Mouse (Mus musculus) heart, postnatal 36 days (tissue): ENCODE results near the gene Hnrnpul2. TPM values are rescaled to one million over a fixed set of nuclear protein-coding genes. Genes with fewer than 3 reads are reported as not detected.
"Not testable (repeated sequence)": the region's sequence is repeated elsewhere in the genome, so short reads cannot be mapped to it uniquely, and the experiment has no call there.

ENCODE experiments used
- DNase-seq, 2 experiments: peaks; one replicate each; pipeline ENCODE4 v3.0.0; 2021 to 2022
- intact Hi-C: fragments of 180-260 bp; cut with DNase I; formaldehyde crosslinking; loops from one replicate; pipeline ENCODE4 v1.15.1; 2025
- total RNA-seq, 2 experiments: library from RNA; stranded (reverse); gene quantifications; 2 replicates each; pipeline ENCODE4 v1.2.3; 2021

Gene Hnrnpul2
- total RNA-seq, 2 experiments from 2014 or later: 44.6 to 49.8 TPM

- intact Hi-C loops: loop anchor here (1.0 kb wide), 1 partner anchor 266 kb away; no protein-coding TSS in a partner anchor
- peak; percentile 76 to 83 for DNase-seq
Measured at GRCm38 (mm10) chr19:8844371-8845129, 24.7 kb downstream of the Hnrnpul2 start.

GRCm38 (mm10) chr19:8848356-8848755 is 28.5 kb downstream of the Hnrnpul2 start:
- intact Hi-C loops: no loop called here
- DNase-seq: no peak

- DNase-seq: no peak
- intact Hi-C loops: no loop called here
Measured at GRCm38 (mm10) chr19:8850402-8850901, 30.6 kb downstream of the Hnrnpul2 start, which contains the start of gene Lrrn4cl. TSS of gene Lrrn4cl (plus strand) at chr19:8850768.

GRCm38 (mm10) chr19:8851639-8852038 is 31.8 kb downstream of the Hnrnpul2 start:
- intact Hi-C loops: no loop called here
- DNase-seq: no peak

GRCm38 (mm10) chr19:8852236-8852928 is 32.6 kb downstream of the Hnrnpul2 start:
- intact Hi-C loops: no loop called here
- DNase-seq: peak in 1 of 2 experiments; percentile 39

- intact Hi-C loops: no loop called here
- DNase-seq: no peak
Measured at GRCm38 (mm10) chr19:8853117-8853516, 33.3 kb downstream of the Hnrnpul2 start.

- intact Hi-C loops: loop anchor here (2.0 kb wide), 1 partner anchor 253 kb away; no protein-coding TSS in a partner anchor
- DNase-seq: peak in 1 of 2 experiments; percentile 49
Measured at GRCm38 (mm10) chr19:8857689-8858088, 37.9 kb downstream of the Hnrnpul2 start.

GRCm38 (mm10) chr19:8859018-8859417 is 39.2 kb downstream of the Hnrnpul2 start:
- no peak for DNase-seq
- intact Hi-C loops: loop anchor here (2.0 kb wide), 1 partner anchor 252 kb away; no protein-coding TSS in a partner anchor

- intact Hi-C loops: no loop called here
- DNase-seq: no peak
Measured at GRCm38 (mm10) chr19:8864265-8864664, 44.5 kb downstream of the Hnrnpul2 start.

- DNase-seq, intact Hi-C loops: not testable (repeated sequence)
Measured at GRCm38 (mm10) chr19:8870381-8870780, 50.6 kb downstream of the Hnrnpul2 start.

GRCm38 (mm10) chr19:8870838-8871237 is 51.0 kb downstream of the Hnrnpul2 start:
- intact Hi-C loops: no loop called here
- DNase-seq: peak in 1 of 2 experiments; percentile 16

GRCm38 (mm10) chr19:8871267-8872186 is 51.7 kb downstream of the Hnrnpul2 start, which contains the start of gene Ubxn1:
TSS of gene Ubxn1 (plus strand) at chr19:8871496.
- intact Hi-C loops: no loop called here
- DNase-seq: peak; percentile 97 to 98

GRCm38 (mm10) chr19:8872266-8872840 is 52.5 kb downstream of the Hnrnpul2 start:
- intact Hi-C loops: no loop called here
- DNase-seq: no peak

GRCm38 (mm10) chr19:8875031-8875430 is 55.2 kb downstream of the Hnrnpul2 start:
- DNase-seq: no peak
- intact Hi-C loops: no loop called here

GRCm38 (mm10) chr19:8880311-8881033 is 60.7 kb downstream of the Hnrnpul2 start, which contains the start of gene Uqcc3:
TSS of gene Uqcc3 (minus strand) at chr19:8880923.
- intact Hi-C loops: no loop called here
- DNase-seq: peak; percentile 87 to 90

- DNase-seq: no peak
- intact Hi-C loops: no loop called here
Measured at GRCm38 (mm10) chr19:8881034-8881392, 61.2 kb downstream of the Hnrnpul2 start.

GRCm38 (mm10) chr19:8883616-8884015 is 63.8 kb downstream of the Hnrnpul2 start, which contains the start of the genes Lbhd1 and Gm49403:
TSS of gene Lbhd1 (plus strand) at chr19:8883732.
TSS of gene Gm49403 (plus strand) at chr19:8883930.
- intact Hi-C loops: no loop called here
- DNase-seq: no peak
